Mouse (Mus musculus): ENCODE results near the gene Cacnb4. TPM values are rescaled to one million over a fixed set of nuclear protein-coding genes. Genes with fewer than 3 reads are reported as not detected.

The Cacnb4 gene
- polyA plus RNA-seq, 1 experiment from 2014 or later: 14.1 TPM

DNA sequence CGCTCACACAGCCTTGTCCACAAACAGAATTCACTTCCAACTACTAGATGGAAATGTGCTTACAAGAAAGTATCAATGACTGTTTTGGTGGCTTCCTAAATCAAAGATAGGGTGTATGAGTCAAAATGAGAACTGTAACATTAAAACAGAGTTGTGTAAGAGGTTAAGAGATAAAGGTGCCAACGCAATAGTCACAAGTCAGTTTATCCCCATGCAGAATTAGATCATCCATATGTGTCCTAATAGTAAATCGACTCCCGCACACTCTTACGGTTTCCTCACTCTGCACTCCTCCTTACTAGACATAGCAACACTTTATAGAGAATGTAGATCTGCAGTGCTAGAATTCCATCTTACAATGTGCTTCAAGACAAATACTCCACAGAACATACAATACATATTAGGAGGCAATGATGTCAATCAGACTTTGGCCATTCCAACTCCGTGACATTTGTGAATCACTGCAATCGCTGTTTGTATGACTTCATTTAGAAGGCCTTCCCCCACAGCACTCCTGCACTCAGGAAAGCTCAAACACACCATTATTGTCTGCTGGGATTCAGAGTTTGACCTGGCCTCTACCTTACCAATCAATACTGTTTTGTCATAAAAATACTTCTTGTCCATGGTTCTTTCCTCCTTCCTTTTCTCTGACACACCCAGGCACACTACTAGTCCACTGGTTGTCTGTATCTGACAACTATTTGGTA is 256.5 kb downstream of the Cacnb4 start:
- Histone ChIP-seq H3K4me2 (ENCODE audit: low read length) (no peak overlapping the region), H3K27ac (ENCODE audit: low read length) (no peak overlapping the region), H3K27me3 (replicated peaks; ENCODE audit: control insufficient read depth, insufficient read depth, low read length) (no peaks in the 10 kb centered on the region), H3K9ac (replicated peaks; ENCODE audit: low read depth, low read length) (no peak overlapping the region), H3K9me3 (ENCODE audit: control insufficient read depth, low read length) (peaks cover 8% of the 10 kb centered on the region; the same call in 1 of the 2 replicates), H3K36me3 (ENCODE audit: control insufficient read depth, insufficient read depth) (peaks cover 14% of the 10 kb centered on the region), H3K4me3 (replicated peaks; ENCODE audit: low read length) (no peak overlapping the region), H3K4me1 (replicated peaks; ENCODE audit: control insufficient read depth, insufficient read depth, low read length) (peaks cover 15% of the 10 kb centered on the region)
- no peak for ATAC-seq
- WGBS: 93% methylated on average over 7 of the region's 7 CpGs

DNA sequence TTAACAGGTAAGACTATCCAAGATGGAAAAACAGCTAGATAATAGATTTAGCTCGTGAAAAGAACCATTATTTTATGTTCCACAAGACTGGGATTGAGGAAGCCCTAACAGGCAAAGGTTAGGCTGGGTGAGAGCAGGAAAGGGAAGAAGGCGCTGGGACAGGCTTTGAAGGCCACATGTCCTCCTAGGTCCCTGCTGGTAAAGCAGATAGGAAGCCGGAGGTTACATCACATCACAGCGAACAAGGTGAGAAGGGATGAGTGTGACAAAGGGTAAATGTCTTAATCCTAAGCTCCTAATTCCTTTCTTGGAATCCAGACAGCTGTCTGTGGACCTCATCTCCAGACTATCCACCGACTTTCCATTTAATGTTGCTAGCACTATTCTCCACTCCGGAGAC is 257.3 kb downstream of the Cacnb4 start:
- no peak overlapping the region for H3K27ac ChIP-seq (ENCODE audit: low read length)

DNA sequence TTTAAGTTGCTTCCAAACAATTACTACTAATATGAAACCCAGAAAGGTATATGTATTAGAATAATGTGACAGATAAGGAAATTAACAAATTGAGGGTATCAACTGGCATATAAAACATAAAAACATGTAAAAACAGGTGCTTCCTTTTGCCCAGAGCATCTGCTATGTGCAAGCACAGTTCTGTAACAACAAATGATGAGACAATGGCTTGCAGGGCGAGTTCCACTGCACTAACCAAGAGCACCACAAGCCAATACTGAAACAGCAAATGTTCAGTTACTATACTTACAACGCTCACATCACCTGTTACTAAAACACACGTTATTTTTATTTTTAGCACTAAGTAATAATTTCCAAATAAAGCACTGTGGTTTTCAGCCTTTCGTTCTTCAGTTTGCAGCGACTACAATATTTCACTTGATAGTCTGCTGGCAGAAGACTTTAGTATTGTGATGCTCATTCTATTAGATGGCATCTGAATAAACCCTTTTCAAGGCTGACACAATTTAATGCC is 264.1 kb downstream of the Cacnb4 start:
- ATAC-seq: no peak
- H3K27me3 ChIP-seq (replicated peaks; ENCODE audit: control insufficient read depth, insufficient read depth, low read length): no peaks in the 10 kb centered on the region
- H3K27ac ChIP-seq (ENCODE audit: low read length): no peak overlapping the region
- H3K4me2 ChIP-seq (ENCODE audit: low read length): no peak overlapping the region
- H3K4me1 ChIP-seq (replicated peaks; ENCODE audit: control insufficient read depth, insufficient read depth, low read length): no peaks in the 10 kb centered on the region
- H3K4me3 ChIP-seq (replicated peaks; ENCODE audit: low read length): no peak overlapping the region
- peaks cover 60% of the 10 kb centered on the region for H3K36me3 ChIP-seq (ENCODE audit: control insufficient read depth, insufficient read depth)
- peaks cover 31% of the 10 kb centered on the region for H3K9me3 ChIP-seq (ENCODE audit: control insufficient read depth, low read length)
- no peak overlapping the region for H3K9ac ChIP-seq (replicated peaks; ENCODE audit: low read depth, low read length)
- WGBS: 98% methylated on average over 5 of the region's 5 CpGs

More for the DNA sequence above, 257.3 kb downstream of the Cacnb4 start:
- no peak overlapping the region for H3K4me2 ChIP-seq (ENCODE audit: low read length)
- peaks cover 15% of the 10 kb centered on the region for H3K4me1 ChIP-seq (replicated peaks; ENCODE audit: control insufficient read depth, insufficient read depth, low read length)
- no peak overlapping the region for H3K4me3 ChIP-seq (replicated peaks; ENCODE audit: low read length)
- peaks cover 15% of the 10 kb centered on the region for H3K36me3 ChIP-seq (ENCODE audit: control insufficient read depth, insufficient read depth)
- H3K27me3 ChIP-seq (replicated peaks; ENCODE audit: control insufficient read depth, insufficient read depth, low read length): no peaks in the 10 kb centered on the region
- ATAC-seq: no peak
- WGBS: 88% methylated on average over 6 of the region's 6 CpGs
- no peak overlapping the region for H3K9ac ChIP-seq (replicated peaks; ENCODE audit: low read depth, low read length)
- peaks cover 8% of the 10 kb centered on the region; the same call in 1 of the 2 replicates for H3K9me3 ChIP-seq (ENCODE audit: control insufficient read depth, low read length)

DNA sequence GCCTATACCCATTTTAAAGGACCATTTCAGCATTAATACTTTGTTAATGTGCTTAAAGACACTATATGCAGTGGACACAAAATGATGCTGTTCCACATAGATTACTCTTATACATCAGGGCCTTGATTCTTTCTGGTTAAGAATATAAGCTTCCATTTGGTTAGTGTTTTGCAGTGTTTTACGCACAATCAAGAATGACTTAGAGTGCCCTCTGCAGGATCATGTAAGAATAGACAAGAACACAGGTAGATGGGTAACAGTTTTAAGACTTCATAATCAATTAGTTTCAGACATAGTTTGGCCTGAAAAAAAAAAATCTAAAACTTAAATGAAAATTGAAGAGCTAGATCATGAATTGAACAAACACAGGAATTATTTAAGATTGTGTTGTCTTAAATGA is 270.2 kb downstream of the Cacnb4 start:
- no peak for ATAC-seq
- Histone ChIP-seq H3K27ac (ENCODE audit: low read length) (no peak overlapping the region), H3K9ac (replicated peaks; ENCODE audit: low read depth, low read length) (no peak overlapping the region), H3K36me3 (ENCODE audit: control insufficient read depth, insufficient read depth) (peaks cover 49% of the 10 kb centered on the region), H3K4me3 (replicated peaks; ENCODE audit: low read length) (no peak overlapping the region), H3K27me3 (replicated peaks; ENCODE audit: control insufficient read depth, insufficient read depth, low read length) (no peaks in the 10 kb centered on the region), H3K4me1 (replicated peaks; ENCODE audit: control insufficient read depth, insufficient read depth, low read length) (no peaks in the 10 kb centered on the region), H3K4me2 (ENCODE audit: low read length) (no peak overlapping the region), H3K9me3 (ENCODE audit: control insufficient read depth, low read length) (peaks cover 21% of the 10 kb centered on the region)
- WGBS: 98% methylated on average over 1 of the region's 1 CpGs

DNA sequence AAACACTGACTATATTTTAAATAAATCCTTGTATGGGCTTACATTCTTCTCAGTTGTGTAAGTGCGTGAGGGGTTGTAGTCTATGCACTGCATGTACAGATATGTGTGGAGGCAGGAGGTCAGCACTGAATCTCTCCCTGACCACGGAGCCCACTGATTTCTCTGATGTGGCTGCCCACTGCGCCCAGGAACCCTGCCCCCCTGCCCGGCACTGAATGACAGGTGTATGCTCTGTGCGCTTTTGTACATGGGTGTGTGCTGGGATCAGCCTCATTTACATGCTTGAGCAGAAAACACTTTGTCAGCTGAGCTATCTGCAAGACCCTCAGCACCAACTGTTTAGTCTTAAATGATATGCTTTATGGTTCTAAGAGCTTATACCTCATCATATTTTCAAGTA is 271.4 kb downstream of the Cacnb4 start:
- H3K9me3 ChIP-seq (ENCODE audit: control insufficient read depth, low read length): peaks cover 10% of the 10 kb centered on the region
- H3K4me3 ChIP-seq (replicated peaks; ENCODE audit: low read length): no peak overlapping the region
- no peak overlapping the region for H3K9ac ChIP-seq (replicated peaks; ENCODE audit: low read depth, low read length)
- no peak overlapping the region for H3K4me2 ChIP-seq (ENCODE audit: low read length)
- H3K4me1 ChIP-seq (replicated peaks; ENCODE audit: control insufficient read depth, insufficient read depth, low read length): no peaks in the 10 kb centered on the region
- no peak overlapping the region for H3K27ac ChIP-seq (ENCODE audit: low read length)
- no peak for ATAC-seq
- H3K36me3 ChIP-seq (ENCODE audit: control insufficient read depth, insufficient read depth): peaks cover 37% of the 10 kb centered on the region
- 99% methylated on average over 5 of the region's 5 CpGs for WGBS
- no peaks in the 10 kb centered on the region for H3K27me3 ChIP-seq (replicated peaks; ENCODE audit: control insufficient read depth, insufficient read depth, low read length)

DNA sequence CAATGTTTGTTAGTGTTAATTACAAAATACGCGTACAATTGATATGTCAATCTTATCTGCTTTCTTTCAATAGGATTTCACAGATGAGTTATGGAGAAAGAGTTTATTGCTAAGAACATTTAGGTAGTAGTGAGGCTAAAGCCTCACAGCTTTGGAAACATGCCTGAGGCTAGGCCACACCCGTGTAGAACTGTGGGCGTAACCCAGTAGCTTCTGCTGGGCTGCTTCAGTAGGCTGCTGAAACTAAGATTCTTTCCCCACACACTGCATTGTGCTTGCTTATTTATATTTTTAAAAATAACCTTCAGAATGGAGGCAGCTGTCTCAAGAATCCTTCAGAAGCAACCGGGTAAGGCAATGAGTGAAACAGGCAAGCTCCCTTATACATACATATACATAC is 282.1 kb downstream of the Cacnb4 start:
- WGBS: 91% methylated on average over 5 of the region's 5 CpGs
- no peak overlapping the region for H3K9ac ChIP-seq (replicated peaks; ENCODE audit: low read depth, low read length)

DNA sequence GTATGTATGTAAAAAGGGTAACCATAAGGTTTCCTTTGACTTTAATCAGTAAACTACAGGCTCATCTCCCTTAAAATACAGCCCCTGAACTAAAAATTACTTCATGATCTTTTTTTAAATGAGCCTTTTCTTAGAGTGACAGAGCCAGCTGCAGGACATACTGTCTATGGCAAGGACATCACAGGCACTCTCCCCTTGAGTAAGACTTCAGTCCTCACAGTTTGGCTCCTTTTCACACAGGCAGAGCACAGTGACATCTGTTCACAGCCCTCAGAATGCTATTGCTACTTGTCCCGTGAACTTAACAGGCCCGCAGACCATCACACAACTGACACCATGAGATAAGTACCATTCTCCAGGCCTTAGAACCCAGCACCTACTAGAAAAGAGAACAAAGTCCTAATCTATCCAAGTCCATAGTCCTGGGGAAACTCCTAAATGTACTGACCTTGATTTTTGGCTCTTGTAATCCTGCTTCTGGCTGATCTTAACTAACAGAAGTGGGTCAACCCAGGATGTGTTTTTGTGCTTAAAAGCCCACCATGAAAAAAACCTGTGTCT is 286.1 kb downstream of the Cacnb4 start:
- no peak for ATAC-seq
- Histone ChIP-seq H3K9me3 (ENCODE audit: control insufficient read depth, low read length) (no peaks in the 10 kb centered on the region), H3K4me1 (replicated peaks; ENCODE audit: control insufficient read depth, insufficient read depth, low read length) (no peaks in the 10 kb centered on the region), H3K4me3 (replicated peaks; ENCODE audit: low read length) (no peak overlapping the region), H3K4me2 (ENCODE audit: low read length) (no peak overlapping the region), H3K36me3 (ENCODE audit: control insufficient read depth, insufficient read depth) (no peaks in the 10 kb centered on the region), H3K9ac (replicated peaks; ENCODE audit: low read depth, low read length) (no peak overlapping the region), H3K27ac (ENCODE audit: low read length) (no peak overlapping the region), H3K27me3 (replicated peaks; ENCODE audit: control insufficient read depth, insufficient read depth, low read length) (no peaks in the 10 kb centered on the region)
- WGBS: 79% methylated on average over 2 of the region's 2 CpGs

More for the DNA sequence above, 282.1 kb downstream of the Cacnb4 start:
- no peaks in the 10 kb centered on the region for H3K27me3 ChIP-seq (replicated peaks; ENCODE audit: control insufficient read depth, insufficient read depth, low read length)
- H3K27ac ChIP-seq (ENCODE audit: low read length): no peak overlapping the region
- H3K36me3 ChIP-seq (ENCODE audit: control insufficient read depth, insufficient read depth): peaks cover 2% of the 10 kb centered on the region; the same call in 1 of the 2 replicates
- H3K4me3 ChIP-seq (replicated peaks; ENCODE audit: low read length): no peak overlapping the region
- H3K4me2 ChIP-seq (ENCODE audit: low read length): no peak overlapping the region
- ATAC-seq: no peak
- no peaks in the 10 kb centered on the region for H3K9me3 ChIP-seq (ENCODE audit: control insufficient read depth, low read length)
- no peaks in the 10 kb centered on the region for H3K4me1 ChIP-seq (replicated peaks; ENCODE audit: control insufficient read depth, insufficient read depth, low read length)

DNA sequence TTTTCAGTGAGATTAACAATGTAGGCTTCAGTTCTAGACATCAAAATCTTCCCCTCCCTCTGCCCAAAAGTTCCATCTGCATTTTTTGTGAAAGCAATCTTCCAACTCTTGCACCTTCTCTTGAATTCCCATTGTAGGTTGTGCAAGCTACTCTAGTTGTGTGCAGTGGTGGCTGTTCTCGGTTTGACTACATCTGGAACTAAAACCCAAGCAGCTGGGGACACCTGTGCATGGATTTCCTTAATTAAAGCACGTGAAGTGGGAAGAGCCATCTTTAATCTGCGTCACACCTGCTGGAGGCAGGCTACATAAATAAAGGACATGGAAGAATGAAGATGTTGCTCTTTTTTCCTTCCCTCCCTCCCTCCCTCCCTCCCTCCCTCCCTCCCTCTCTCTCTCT is 286.7 kb downstream of the Cacnb4 start:
- 63% methylated on average over 3 of the region's 3 CpGs for WGBS
- Histone ChIP-seq H3K9me3 (ENCODE audit: control insufficient read depth, low read length) (no peaks in the 10 kb centered on the region), H3K4me2 (ENCODE audit: low read length) (no peak overlapping the region), H3K4me3 (replicated peaks; ENCODE audit: low read length) (no peak overlapping the region), H3K9ac (replicated peaks; ENCODE audit: low read depth, low read length) (no peak overlapping the region), H3K27me3 (replicated peaks; ENCODE audit: control insufficient read depth, insufficient read depth, low read length) (no peaks in the 10 kb centered on the region), H3K36me3 (ENCODE audit: control insufficient read depth, insufficient read depth) (no peaks in the 10 kb centered on the region), H3K4me1 (replicated peaks; ENCODE audit: control insufficient read depth, insufficient read depth, low read length) (no peaks in the 10 kb centered on the region), H3K27ac (ENCODE audit: low read length) (no peak overlapping the region)
- no peak for ATAC-seq

DNA sequence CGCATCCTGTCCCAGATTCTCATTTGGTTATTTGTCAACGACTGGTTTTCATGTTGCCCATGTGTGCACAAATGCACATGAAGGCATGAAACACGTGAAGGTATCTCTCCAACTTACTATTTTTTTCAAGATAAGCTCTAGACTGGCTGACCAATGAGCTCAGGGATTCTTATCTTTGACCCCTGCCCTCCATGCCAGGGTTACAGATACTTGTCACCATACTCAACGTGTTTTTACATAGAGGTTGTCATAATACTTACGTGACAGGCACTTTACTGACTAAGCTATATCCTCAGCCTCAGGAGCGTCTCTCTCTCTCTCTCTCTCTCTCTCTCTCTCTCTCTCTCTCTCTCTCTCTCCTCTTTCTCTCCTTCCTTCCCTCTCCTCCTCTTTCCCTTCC is 290.2 kb downstream of the Cacnb4 start:
- no peaks in the 10 kb centered on the region for H3K27me3 ChIP-seq (replicated peaks; ENCODE audit: control insufficient read depth, insufficient read depth, low read length)
- H3K4me3 ChIP-seq (replicated peaks; ENCODE audit: low read length): no peak overlapping the region
- no peaks in the 10 kb centered on the region for H3K9me3 ChIP-seq (ENCODE audit: control insufficient read depth, low read length)
- no peaks in the 10 kb centered on the region for H3K4me1 ChIP-seq (replicated peaks; ENCODE audit: control insufficient read depth, insufficient read depth, low read length)
- H3K36me3 ChIP-seq (ENCODE audit: control insufficient read depth, insufficient read depth): no peaks in the 10 kb centered on the region
- no peak overlapping the region for H3K9ac ChIP-seq (replicated peaks; ENCODE audit: low read depth, low read length)
- H3K27ac ChIP-seq (ENCODE audit: low read length): no peak overlapping the region
- no peak overlapping the region for H3K4me2 ChIP-seq (ENCODE audit: low read length)
- WGBS: 88% methylated on average over 6 of the region's 6 CpGs
- ATAC-seq: no peak
